Mouse (Mus musculus) ES-E14 (cell line): ENCODE data around the gene Ankrd13a. TPM values are rescaled to one million over a fixed set of nuclear protein-coding genes. Genes with fewer than 3 reads are reported as not detected.
A peak's percentile ranks its signal among the peaks of the same experiment; 100 is the strongest.

Experiments
- DNase-seq: peaks from one replicate; pipeline ENCODE4 v3.0.0-alpha.2; 2013; ENCODE audit warnings: low read depth, low spot score
- H3K27ac ChIP-seq: 2 replicates; pipeline ENCODE4 v1.5.1; 2012; ENCODE audit warnings: low read depth, mild to moderate bottlenecking, low read length, moderate library complexity, mixed read lengths; ENCODE audit not compliant: poor library complexity, insufficient read depth, severe bottlenecking
- H3K36me3 ChIP-seq: 2 replicates; pipeline ENCODE4 v1.6.1; 2012; ENCODE audit warnings: mild to moderate bottlenecking, low read length, moderate library complexity, mixed read lengths; ENCODE audit not compliant: control insufficient read depth, poor library complexity, insufficient read depth, severe bottlenecking
- H3K4me1 ChIP-seq, 2 experiments: fragments of 150-350 bp in 1 of 2; sonication (generic) in 1 of 2; 2 replicates each; pipeline ENCODE4 v1.6.1; 2012; ENCODE audit warnings: low read length in 2 of 2, mild to moderate bottlenecking in 1 of 2, mixed read lengths in 1 of 2; ENCODE audit not compliant: control insufficient read depth in 2 of 2, insufficient read depth in 2 of 2, poor library complexity in 1 of 2
- H3K4me3 ChIP-seq, 2 experiments: fragments of 150-350 bp in 1 of 2; sonication (generic) in 1 of 2; 2 replicates each; pipeline ENCODE4 v1.5.1; 2012; ENCODE audit warnings: low read length in 2 of 2, low read depth in 1 of 2, mild to moderate bottlenecking in 1 of 2, mixed read lengths in 1 of 2; ENCODE audit not compliant: insufficient read depth in 1 of 2, poor library complexity in 1 of 2, severe bottlenecking in 1 of 2
- H3K9ac ChIP-seq: 2 replicates; pipeline ENCODE4 v1.6.1; 2012; ENCODE audit warnings: low read depth, mild to moderate bottlenecking, low read length, mixed read lengths; ENCODE audit not compliant: poor library complexity, insufficient read depth, severe bottlenecking
- H3K9me3 ChIP-seq: fragments of 150-350 bp; sonication (generic); 2 replicates; pipeline ENCODE4 v1.6.1; 2012; ENCODE audit warnings: low read depth, mild to moderate bottlenecking, low read length; ENCODE audit not compliant: control insufficient read depth, insufficient read depth
- CHD2 ChIP-seq: IDR thresholded peaks from 2 replicates; pipeline ENCODE4 v1.6.1; 2014; ENCODE audit warnings: mild to moderate bottlenecking, low read depth, low read length, inconsistent platforms
- HCFC1 ChIP-seq: IDR thresholded peaks from 2 replicates; pipeline ENCODE4 v1.6.1; 2012; ENCODE audit warnings: low read length, inconsistent platforms, borderline replicate concordance; ENCODE audit not compliant: insufficient read depth
- MAFK ChIP-seq: IDR thresholded peaks from 2 replicates; pipeline ENCODE4 v1.6.1; 2014; ENCODE audit warnings: mild to moderate bottlenecking, low read depth, low read length, inconsistent platforms; ENCODE audit not compliant: insufficient read depth
- ZC3H11A ChIP-seq: IDR thresholded peaks from 2 replicates; pipeline ENCODE4 v1.6.1; 2012; ENCODE audit warnings: low read depth, mild to moderate bottlenecking, inconsistent platforms, low read length, borderline replicate concordance
- ZNF384 ChIP-seq: IDR thresholded peaks from 2 replicates; pipeline ENCODE4 v1.6.1; 2012; ENCODE audit warnings: low read depth, low read length, inconsistent platforms
- in situ Hi-C, 2 experiments: fragments of 600-800 bp; cut with MboI; formaldehyde crosslinking; loops; one replicate each; pipeline ENCODE4 v1.15.1; 2025; ENCODE audit warnings: low sequenced_read_pairs in 2 of 2, inconsistent platforms in 1 of 2; ENCODE audit not compliant: unreplicated experiment in 2 of 2
- total RNA-seq: library from RNA; depleted of rRNA; stranded (reverse); fragments of 300-350 nt; gene quantifications from 2 replicates; pipeline ENCODE4 v1.2.3, GENCODE M21; 2012

The Ankrd13a gene
- total RNA-seq, 1 experiment = 66.4 TPM

DNA sequence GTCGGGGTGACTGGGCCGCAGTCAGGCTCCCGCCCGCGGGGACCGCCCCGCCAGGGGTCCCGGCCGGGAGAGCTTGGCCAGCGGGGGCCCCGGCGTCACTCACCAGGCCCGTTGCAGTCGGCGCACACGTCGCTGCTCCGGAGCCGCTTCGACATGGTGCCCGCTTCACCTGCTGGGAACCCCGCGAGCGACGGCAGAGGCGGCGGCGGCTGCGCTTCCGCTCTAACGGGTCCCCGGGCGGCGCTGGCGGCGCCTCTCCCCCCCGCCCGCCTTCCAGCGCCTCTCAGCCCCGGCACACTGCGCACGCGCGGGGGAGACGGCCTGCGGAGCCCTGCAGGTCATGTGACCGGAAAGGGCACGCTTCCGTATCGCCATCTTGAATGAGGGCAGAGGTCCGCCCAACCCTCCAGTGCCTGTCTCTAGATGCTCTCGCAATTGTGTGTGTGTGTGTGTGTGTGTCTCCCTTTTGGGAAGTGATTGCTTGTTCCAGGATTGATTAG is 1.2 kb upstream of the Ankrd13a start:
- DNase-seq = peak; percentile 100
- Histone ChIP-seq H3K4me3 (peak overlapping the region; percentile 76 to 95), H3K9me3 (no peaks in the 10 kb centered on the region), H3K27ac (peak overlapping the region; percentile 65), H3K36me3 (no peaks in the 10 kb centered on the region; the same call in 1 of the 2 replicates), H3K4me1 (peaks cover 4 to 16% of the 10 kb centered on the region in 2 experiments; a peak in 2 of 4 replicates), H3K9ac (peak overlapping the region; percentile 98)
- in situ Hi-C loops = no loop called here
- TF ChIP-seq HCFC1 (peak; percentile 87), CHD2 (no peak)

DNA sequence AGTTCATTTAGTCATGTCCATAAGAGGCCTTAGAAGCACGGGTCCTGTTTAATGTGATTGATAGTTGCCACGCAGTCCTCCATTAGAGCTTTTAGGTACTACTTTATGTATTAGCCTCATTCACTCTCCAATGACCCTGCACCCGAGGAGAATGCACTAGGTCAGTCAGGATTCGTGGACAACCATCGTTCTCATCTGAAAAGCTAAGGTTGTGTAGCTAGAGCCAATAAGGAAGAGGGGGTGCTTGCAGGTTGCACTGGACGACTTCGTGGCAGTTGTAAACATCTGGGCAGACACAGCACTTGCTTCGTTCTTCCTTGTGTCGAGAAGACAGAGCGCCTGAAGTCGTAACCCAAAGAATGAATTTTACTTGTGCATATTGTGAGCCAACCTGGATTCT is 697 bp upstream of the Ankrd13a start:
- peaks cover 4 to 16% of the 10 kb centered on the region in 2 experiments; a peak in 2 of 4 replicates for H3K4me1 ChIP-seq
- no peaks in the 10 kb centered on the region for H3K9me3 ChIP-seq
- TF ChIP-seq ZC3H11A (no peak), MAFK (no peak), CHD2 (no peak), HCFC1 (no peak), ZNF384 (no peak)
- H3K27ac ChIP-seq = no peak overlapping the region
- no peaks in the 10 kb centered on the region; the same call in 1 of the 2 replicates for H3K36me3 ChIP-seq
- DNase-seq = no peak
- peak overlapping the region; percentile 98 for H3K9ac ChIP-seq
- H3K4me3 ChIP-seq = peak overlapping the region; percentile 76 to 95
- in situ Hi-C loops = no loop called here

DNA sequence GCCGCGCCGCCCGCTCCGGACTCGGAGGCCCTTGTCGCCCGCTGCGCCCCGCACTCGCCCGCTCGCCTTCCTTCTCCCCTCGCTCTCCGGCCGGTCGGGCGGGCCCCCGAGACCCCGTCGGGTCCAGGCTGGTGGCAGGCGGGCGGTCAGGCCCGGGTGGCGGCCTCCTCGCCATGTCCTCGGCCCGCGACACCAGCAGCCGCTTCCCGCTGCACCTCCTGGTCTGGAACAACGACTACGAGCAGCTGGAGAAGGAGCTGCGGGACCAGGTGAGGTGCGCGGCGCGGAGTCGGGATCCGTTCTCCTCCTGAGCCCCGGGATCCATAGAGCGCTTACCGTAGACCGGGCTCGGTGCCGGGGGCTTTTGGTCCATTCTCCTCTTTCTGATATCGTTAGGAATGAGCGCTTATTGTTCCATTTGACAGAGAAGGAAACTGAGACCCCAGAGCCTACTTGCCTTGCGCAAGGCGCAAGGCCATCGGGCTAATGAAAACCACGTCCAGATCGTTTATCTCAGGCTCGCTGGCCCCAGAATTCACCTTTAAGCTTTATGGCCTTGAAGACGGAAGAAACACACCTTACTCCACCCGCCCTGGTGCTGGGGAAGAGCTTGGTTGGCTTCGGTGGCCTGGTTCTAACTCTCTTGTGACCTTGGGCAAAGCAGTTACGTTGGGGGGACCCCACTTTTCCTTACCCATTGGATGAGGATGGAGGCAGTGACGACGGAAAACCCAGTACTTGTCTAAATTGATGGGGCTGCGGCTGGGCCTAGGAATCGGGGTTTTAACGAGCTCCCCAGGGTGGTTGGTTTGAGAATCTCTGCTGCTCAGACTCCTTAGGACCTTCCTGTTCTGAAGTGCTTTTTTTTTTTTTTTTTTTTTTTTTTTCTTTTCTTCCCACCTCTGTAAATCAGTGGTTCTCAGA is 841 bp downstream of the Ankrd13a start, which contains the start of gene Git2:
Gene Git2 (minus strand): TSS at position 462 of the 924 bp plus-strand sequence.
- peak within 1 kb of the TSS; percentile 98 for H3K9ac ChIP-seq
- peak within 1 kb of the TSS; percentile 82 to 95 for H3K4me3 ChIP-seq
- peaks cover 4 to 10% of the 10 kb centered on the region in 2 experiments; a peak in 1 of 4 replicates for H3K4me1 ChIP-seq
- TF ChIP-seq HCFC1 (no peak), MAFK (no peak), ZNF384 (0 out of 2 replicates have a peak, but pooled peaks have one; percentile 22), CHD2 (no peak)
- H3K36me3 ChIP-seq = no peaks in the 10 kb centered on the region
- no peak for DNase-seq
- peak within 1 kb of the TSS; percentile 79 for H3K27ac ChIP-seq
- H3K9me3 ChIP-seq = no peaks in the 10 kb centered on the region
- in situ Hi-C loops = no loop called here

DNA sequence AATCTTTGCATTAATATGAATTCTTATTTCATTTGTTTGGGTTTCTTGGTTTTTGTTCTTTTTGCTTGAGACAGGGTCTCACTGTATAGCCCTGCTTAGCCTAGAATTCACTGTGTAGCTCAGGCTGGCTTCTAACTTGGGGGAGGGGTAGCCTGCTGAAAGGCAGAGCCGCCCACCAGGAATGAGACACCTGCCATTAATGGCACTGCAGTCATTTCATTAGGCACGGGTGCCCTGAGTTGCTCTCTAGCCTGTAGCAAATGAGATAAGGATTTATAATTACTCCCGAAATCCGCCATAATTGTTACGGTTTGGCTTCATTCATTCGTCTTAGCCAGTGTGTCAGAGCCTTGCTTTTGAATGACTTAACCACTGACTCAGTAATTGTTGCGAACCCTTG is 1.7 kb downstream of the Ankrd13a start:
- no peak overlapping the region for H3K9ac ChIP-seq
- peak overlapping the region in 1 of 2 experiments; percentile 82; a peak in 1 of 4 replicates for H3K4me3 ChIP-seq
- H3K27ac ChIP-seq = no peak overlapping the region
- H3K4me1 ChIP-seq = peaks cover 4 to 6% of the 10 kb centered on the region in 2 experiments; a peak in 1 of 4 replicates
- H3K9me3 ChIP-seq = no peaks in the 10 kb centered on the region
- no peak for TF ChIP-seq MAFK
- TF ChIP-seq ZC3H11A = no peak
- TF ChIP-seq HCFC1 = no peak
- no peak for TF ChIP-seq ZNF384
- TF ChIP-seq CHD2 = no peak
- no peaks in the 10 kb centered on the region for H3K36me3 ChIP-seq
- in situ Hi-C loops = no loop called here
- DNase-seq = no peak
